Mouse (Mus musculus) forebrain, embryonic 10.5 days (tissue): Measurements from ENCODE around the gene Ago1. TPM values are rescaled to one million over a fixed set of nuclear protein-coding genes. Genes with fewer than 3 reads are reported as not detected.
A peak's percentile ranks its signal among the peaks of the same experiment; 100 is the strongest.

Experiments used
- DNase-seq: peaks from one replicate; pipeline ENCODE4 v3.0.0-alpha.2; 2017; ENCODE audit warnings: low spot score; ENCODE audit errors: extremely low spot score
- H3K27ac ChIP-seq: fragments of 300-500 bp; sonication (generic); 2 replicates; pipeline ENCODE4 v1.5.1; 2016; ENCODE audit warnings: mild to moderate bottlenecking
- H3K27me3 ChIP-seq: fragments of 300-500 bp; sonication (generic); 2 replicates; pipeline ENCODE4 v1.6.1; 2016; ENCODE audit warnings: mild to moderate bottlenecking; ENCODE audit not compliant: poor library complexity, severe bottlenecking
- H3K36me3 ChIP-seq: fragments of 300-500 bp; sonication (generic); replicated peaks from 2 replicates; pipeline ENCODE4 v1.6.1; 2016; ENCODE audit warnings: mild to moderate bottlenecking, moderate library complexity
- H3K4me1 ChIP-seq: fragments of 300-500 bp; sonication (generic); 2 replicates; pipeline ENCODE4 v1.6.1; 2016
- H3K4me3 ChIP-seq: fragments of 300-500 bp; sonication (generic); 2 replicates; pipeline ENCODE4 v1.5.1; 2016; ENCODE audit warnings: mild to moderate bottlenecking, moderate library complexity
- H3K9me3 ChIP-seq: fragments of 300-500 bp; sonication (generic); 2 replicates; pipeline ENCODE4 v1.6.1; 2016; ENCODE audit warnings: mild to moderate bottlenecking, moderate library complexity
- WGBS: fragments of 180-500 bp; shearing (Covaris S2); methylation state at CpG from one replicate; pipeline ENCODE4 v1.1.7; 2016; 5-methylcytosine and 5-hydroxymethylcytosine counted together
- polyA plus RNA-seq: library from polyadenylated mRNA; unstranded; fragments of >200 nt; fragmentation: Nextera tagmentation; extraction: Ambion mirVana; gene quantifications from 2 replicates; pipeline ENCODE4 v1.2.1, GENCODE M21; 2016

Gene Ago1
- polyA plus RNA-seq, 1 experiment from 2014 or later = 11.4 TPM

GRCm38 (mm10) chr4:126466251-126466750 is 2.1 kb downstream of the Ago1 start:
- H3K4me3 ChIP-seq = peak overlapping the region; percentile 95
- H3K36me3 ChIP-seq = peaks cover 7% of the 10 kb centered on the region
- peaks cover 70% of the 10 kb centered on the region for H3K4me1 ChIP-seq
- DNase-seq = no peak
- H3K9me3 ChIP-seq = no peaks in the 10 kb centered on the region
- peak overlapping the region; percentile 99 for H3K27ac ChIP-seq
- H3K27me3 ChIP-seq = no peaks in the 10 kb centered on the region
- 17% methylated on average over 8 of the region's 8 CpGs for WGBS

- H3K4me1 ChIP-seq = peaks cover 70% of the 10 kb centered on the region
- DNase-seq = peak; percentile 85
- no peaks in the 10 kb centered on the region for H3K9me3 ChIP-seq
- H3K27ac ChIP-seq = peak overlapping the region; percentile 99
- H3K36me3 ChIP-seq = peaks cover 10% of the 10 kb centered on the region
- no peaks in the 10 kb centered on the region for H3K27me3 ChIP-seq
- peak overlapping the region; percentile 95 for H3K4me3 ChIP-seq
- 2% methylated on average over 8 of the region's 8 CpGs for WGBS
Measured at GRCm38 (mm10) chr4:126465843-126466242, 2.5 kb downstream of the Ago1 start.

- 8% methylated on average over 2 of the region's 2 CpGs for WGBS
- peaks cover 70% of the 10 kb centered on the region for H3K4me1 ChIP-seq
- peak overlapping the region; percentile 99 for H3K27ac ChIP-seq
- H3K36me3 ChIP-seq = peaks cover 20% of the 10 kb centered on the region
- H3K27me3 ChIP-seq = no peaks in the 10 kb centered on the region
- H3K9me3 ChIP-seq = no peaks in the 10 kb centered on the region
- peak; percentile 26 for DNase-seq
- peak overlapping the region; percentile 95 for H3K4me3 ChIP-seq
Measured at GRCm38 (mm10) chr4:126464892-126465235, 3.5 kb downstream of the Ago1 start.

- peak overlapping the region; percentile 95 for H3K4me3 ChIP-seq
- H3K27ac ChIP-seq = peak overlapping the region; percentile 99
- peaks cover 25% of the 10 kb centered on the region for H3K36me3 ChIP-seq
- peaks cover 70% of the 10 kb centered on the region for H3K4me1 ChIP-seq
- no peaks in the 10 kb centered on the region for H3K9me3 ChIP-seq
- 28% methylated on average over 4 of the region's 4 CpGs for WGBS
- no peaks in the 10 kb centered on the region for H3K27me3 ChIP-seq
- DNase-seq = no peak
Measured at GRCm38 (mm10) chr4:126464189-126464891, 4.0 kb downstream of the Ago1 start.

GRCm38 (mm10) chr4:126455441-126455840 is 12.9 kb downstream of the Ago1 start:
- Histone ChIP-seq H3K4me1 (no peaks in the 10 kb centered on the region), H3K36me3 (peaks cover 100% of the 10 kb centered on the region), H3K4me3 (no peak overlapping the region), H3K9me3 (no peaks in the 10 kb centered on the region), H3K27ac (no peak overlapping the region), H3K27me3 (no peaks in the 10 kb centered on the region)
- WGBS = 91% methylated on average over 7 of the region's 7 CpGs
- no peak for DNase-seq

GRCm38 (mm10) chr4:126454547-126455254 is 13.7 kb downstream of the Ago1 start:
- no peak overlapping the region for H3K27ac ChIP-seq
- H3K9me3 ChIP-seq = no peaks in the 10 kb centered on the region
- H3K36me3 ChIP-seq = peaks cover 100% of the 10 kb centered on the region
- 98% methylated on average over 5 of the region's 5 CpGs for WGBS
- H3K4me1 ChIP-seq = no peaks in the 10 kb centered on the region
- DNase-seq = no peak
- no peaks in the 10 kb centered on the region for H3K27me3 ChIP-seq
- no peak overlapping the region for H3K4me3 ChIP-seq

GRCm38 (mm10) chr4:126450268-126450667 is 18.1 kb downstream of the Ago1 start:
- no peaks in the 10 kb centered on the region for H3K27me3 ChIP-seq
- H3K9me3 ChIP-seq = no peaks in the 10 kb centered on the region
- peaks cover 97% of the 10 kb centered on the region for H3K36me3 ChIP-seq
- DNase-seq = no peak
- H3K27ac ChIP-seq = no peak overlapping the region
- no peaks in the 10 kb centered on the region for H3K4me1 ChIP-seq
- WGBS = 89% methylated on average over 1 of the region's 1 CpGs
- no peak overlapping the region for H3K4me3 ChIP-seq

- Histone ChIP-seq H3K4me1 (no peaks in the 10 kb centered on the region), H3K36me3 (peaks cover 97% of the 10 kb centered on the region), H3K4me3 (no peak overlapping the region), H3K27ac (no peak overlapping the region), H3K27me3 (no peaks in the 10 kb centered on the region), H3K9me3 (no peaks in the 10 kb centered on the region)
- WGBS = 91% methylated on average over 7 of the region's 7 CpGs
- no peak for DNase-seq
Measured at GRCm38 (mm10) chr4:126447126-126447525, 21.3 kb downstream of the Ago1 start.

GRCm38 (mm10) chr4:126444528-126444927 is 23.9 kb downstream of the Ago1 start:
- no peak for DNase-seq
- Histone ChIP-seq H3K27me3 (no peaks in the 10 kb centered on the region), H3K4me3 (no peak overlapping the region), H3K9me3 (no peaks in the 10 kb centered on the region), H3K27ac (no peak overlapping the region), H3K4me1 (no peaks in the 10 kb centered on the region), H3K36me3 (peaks cover 99% of the 10 kb centered on the region)
- 92% methylated on average over 3 of the region's 3 CpGs for WGBS

- Histone ChIP-seq H3K4me1 (no peaks in the 10 kb centered on the region), H3K27me3 (no peaks in the 10 kb centered on the region), H3K9me3 (no peaks in the 10 kb centered on the region), H3K36me3 (peaks cover 87% of the 10 kb centered on the region), H3K27ac (no peak overlapping the region), H3K4me3 (no peak overlapping the region)
- no peak for DNase-seq
- WGBS = 84% methylated on average over 5 of the region's 5 CpGs
Measured at GRCm38 (mm10) chr4:126438261-126438660, 30.1 kb downstream of the Ago1 start.

- H3K4me3 ChIP-seq = no peak overlapping the region
- peaks cover 67% of the 10 kb centered on the region for H3K36me3 ChIP-seq
- H3K4me1 ChIP-seq = no peaks in the 10 kb centered on the region
- no peak for DNase-seq
- no peaks in the 10 kb centered on the region for H3K9me3 ChIP-seq
- H3K27ac ChIP-seq = no peak overlapping the region
- no peaks in the 10 kb centered on the region for H3K27me3 ChIP-seq
- WGBS = 56% methylated on average over 2 of the region's 2 CpGs
Measured at GRCm38 (mm10) chr4:126436268-126436667, 32.1 kb downstream of the Ago1 start.

- WGBS = 95% methylated on average over 2 of the region's 2 CpGs
- H3K4me1 ChIP-seq = peaks cover 5% of the 10 kb centered on the region
- no peak overlapping the region for H3K4me3 ChIP-seq
- H3K36me3 ChIP-seq = peaks cover 45% of the 10 kb centered on the region
- no peak for DNase-seq
- no peak overlapping the region for H3K27ac ChIP-seq
- H3K27me3 ChIP-seq = no peaks in the 10 kb centered on the region
- H3K9me3 ChIP-seq = no peaks in the 10 kb centered on the region
Measured at GRCm38 (mm10) chr4:126434094-126434493, 34.3 kb downstream of the Ago1 start.

- Histone ChIP-seq H3K27me3 (no peaks in the 10 kb centered on the region), H3K27ac (no peak overlapping the region), H3K9me3 (no peaks in the 10 kb centered on the region), H3K4me1 (peaks cover 15% of the 10 kb centered on the region), H3K4me3 (no peak overlapping the region), H3K36me3 (peaks cover 36% of the 10 kb centered on the region)
- no peak for DNase-seq
- 92% methylated on average over 4 of the region's 4 CpGs for WGBS
Measured at GRCm38 (mm10) chr4:126433175-126433574, 35.2 kb downstream of the Ago1 start.
